Comparison of ENCODE assay signal across 29 mouse cellular contexts in genomic region chr14:14628673-14629072, GRCm38 (mm10).
"Had no signal": no experiment of that assay in that cellular context is flagged by ENCODE, and none has a peak within 500 bp of the region (broad histone marks: within the 10 kb centered on the region; RNA-seq: fewer than 3 reads in every experiment).

No protein-coding gene starts in this region.

- H3K4me2 ChIP-seq: heart, embryonic 11.5 days; heart, embryonic 13.5 days; heart, embryonic 15.5 days; hindbrain, embryonic 13.5 days; hindbrain, embryonic 15.5 days; kidney, embryonic 15.5 days; limb, embryonic 12.5 days; liver, embryonic 11.5 days; liver, embryonic 13.5 days; liver, embryonic 15.5 days had no signal

- H3K4me3 ChIP-seq: gastrocnemius, adult 2 months; heart, adult 2 months; heart, embryonic 13.5 days; heart, embryonic 15.5 days; hindbrain, embryonic 13.5 days; hindbrain, embryonic 15.5 days; kidney, embryonic 15.5 days; left cerebral cortex, adult 2 months; limb, embryonic 10.5 days; limb, embryonic 12.5 days; liver, embryonic 13.5 days; liver, embryonic 15.5 days had no signal

- H3K9me3 ChIP-seq: heart, embryonic 13.5 days; heart, embryonic 15.5 days; hindbrain, embryonic 13.5 days; hindbrain, embryonic 15.5 days; kidney, embryonic 15.5 days; limb, embryonic 10.5 days; limb, embryonic 12.5 days; liver, embryonic 13.5 days; liver, embryonic 15.5 days had no signal

- H3K27ac ChIP-seq: gastrocnemius, adult 2 months; heart, adult 2 months; heart, embryonic 13.5 days; heart, embryonic 15.5 days; hindbrain, embryonic 13.5 days; hindbrain, embryonic 15.5 days; hindbrain, postnatal 0 days; kidney, embryonic 15.5 days; kidney, postnatal 0 days; left cerebral cortex, adult 2 months; limb, embryonic 10.5 days; limb, embryonic 12.5 days; liver, embryonic 13.5 days; liver, embryonic 15.5 days had no signal

- H3K36me3 ChIP-seq: heart, embryonic 13.5 days; heart, embryonic 15.5 days; hindbrain, embryonic 13.5 days; hindbrain, embryonic 15.5 days; kidney, embryonic 15.5 days; limb, embryonic 10.5 days; limb, embryonic 12.5 days; liver, embryonic 13.5 days; liver, embryonic 15.5 days had no signal

- ATAC-seq: hindbrain, postnatal 0 days; intestine, embryonic 16.5 days had no signal

- H3K9ac ChIP-seq: heart, embryonic 13.5 days; heart, embryonic 15.5 days; hindbrain, embryonic 13.5 days; hindbrain, embryonic 15.5 days; kidney, embryonic 15.5 days; limb, embryonic 12.5 days; liver, embryonic 13.5 days; liver, embryonic 15.5 days had no signal

- DNase-seq: gastrocnemius, adult 2 months; gastrocnemius, postnatal 14 days; gastrocnemius, postnatal 36 days; heart, adult 2 months; heart, postnatal 14 days; heart, postnatal 36 days; kidney, adult 11 months; kidney, adult 2 months; kidney, adult 9 months; kidney, postnatal 14 days; kidney, postnatal 36 days; layer of hippocampus, adult 9-11 months; layer of hippocampus, postnatal 36 days; liver; liver, embryonic 13.5 days had no signal

- H3K27me3 ChIP-seq: heart, embryonic 15.5 days; hindbrain, embryonic 15.5 days; kidney, embryonic 15.5 days; liver, embryonic 13.5 days; liver, embryonic 15.5 days had no signal
